Mouse (Mus musculus): ENCODE data around the gene Tmem80.

DNA sequence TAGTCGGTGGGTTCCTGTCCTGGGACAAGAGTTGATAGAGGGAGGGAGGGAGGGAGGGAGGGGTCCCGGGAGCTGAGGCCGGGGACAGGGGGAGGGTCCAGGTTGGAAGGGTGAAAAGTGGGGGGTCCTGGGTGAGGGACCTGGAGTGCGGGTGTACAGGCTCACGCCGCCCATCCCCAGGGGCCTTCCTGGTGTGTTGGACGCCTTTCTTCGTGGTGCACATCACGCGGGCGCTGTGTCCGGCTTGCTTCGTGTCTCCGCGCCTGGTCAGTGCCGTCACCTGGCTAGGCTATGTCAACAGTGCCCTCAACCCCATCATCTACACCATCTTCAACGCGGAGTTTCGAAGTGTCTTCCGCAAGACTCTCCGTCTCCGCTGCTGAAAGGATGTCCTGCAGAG lies 33.1 kb upstream of the Tmem80 start:
- TF ChIP-seq CTCF (IDR thresholded peaks at IDR 0.05; ENCODE audit: borderline replicate concordance, insufficient read depth, low read depth, low read length): no peak
- no peak for TF ChIP-seq POLR2A (IDR thresholded peaks at IDR 0.05; ENCODE audit: borderline replicate concordance, insufficient read depth, low read length)

Measured in cerebellum, adult 2 months (tissue).